Mouse (Mus musculus) midbrain, embryonic 15.5 days (tissue): ENCODE measurements around the gene Fam3a. TPM values are rescaled to one million over a fixed set of nuclear protein-coding genes. Genes with fewer than 3 reads are reported as not detected.

Source experiments
- ATAC-seq: fragments of 200-750 bp; cut with Nextera tagmentation; replicated peaks from 2 replicates; pipeline ENCODE4 v1.8.0; 2017; ENCODE audit warnings: moderate TSS enrichment
- H3K27ac ChIP-seq: fragments of 300-500 bp; sonication (generic); 2 replicates; pipeline ENCODE4 v1.5.1; 2015; ENCODE audit warnings: mild to moderate bottlenecking, inconsistent platforms
- H3K27me3 ChIP-seq: fragments of 300-500 bp; sonication (generic); replicated peaks from 2 replicates; pipeline ENCODE4 v1.6.1; 2015; ENCODE audit warnings: inconsistent platforms
- H3K36me3 ChIP-seq: fragments of 300-500 bp; sonication (generic); replicated peaks from 2 replicates; pipeline ENCODE4 v1.6.1; 2015; ENCODE audit warnings: inconsistent platforms
- H3K4me1 ChIP-seq: fragments of 300-500 bp; sonication (generic); 2 replicates; pipeline ENCODE4 v1.6.1; 2015; ENCODE audit warnings: inconsistent platforms
- H3K4me2 ChIP-seq: fragments of 300-500 bp; sonication (generic); 2 replicates; pipeline ENCODE4 v1.6.1; 2015; ENCODE audit warnings: inconsistent platforms, mild to moderate bottlenecking, moderate library complexity
- H3K4me3 ChIP-seq: fragments of 300-500 bp; sonication (generic); 2 replicates; pipeline ENCODE4 v1.5.1; 2015; ENCODE audit warnings: mild to moderate bottlenecking, inconsistent platforms
- H3K9ac ChIP-seq: fragments of 300-500 bp; sonication (generic); 2 replicates; pipeline ENCODE4 v1.6.1; 2015; ENCODE audit warnings: mild to moderate bottlenecking, inconsistent platforms
- H3K9me3 ChIP-seq: fragments of 300-500 bp; sonication (generic); 2 replicates; pipeline ENCODE4 v1.6.1; 2016; ENCODE audit warnings: inconsistent platforms
- WGBS: fragments of 180-500 bp; shearing (Covaris S2); methylation state at CpG from one replicate; pipeline ENCODE4 v1.1.7; 2015; ENCODE audit warnings: mixed read lengths; 5-methylcytosine and 5-hydroxymethylcytosine counted together
- polyA plus RNA-seq: library from polyadenylated mRNA; unstranded; fragments of >200 nt; fragmentation: Nextera tagmentation; extraction: Ambion mirVana; gene quantifications from 2 replicates; pipeline ENCODE4 v1.2.1, GENCODE M21; 2015

Fam3a gene
- polyA plus RNA-seq: 36.2 and 38.3 TPM in 2 replicates

- ATAC-seq: peak; percentile 100
- no peaks in the 10 kb centered on the region for H3K9me3 ChIP-seq
- H3K9ac ChIP-seq: peak within 1 kb of the TSS; percentile 58
- H3K36me3 ChIP-seq: no peaks in the 10 kb centered on the region
- peaks cover 16% of the 10 kb centered on the region for H3K4me1 ChIP-seq
- peak within 1 kb of the TSS; percentile 47 for H3K4me3 ChIP-seq
- WGBS: 23% methylated on average over 30 of the region's 30 CpGs
- H3K4me2 ChIP-seq: peak within 1 kb of the TSS; percentile 59
- H3K27me3 ChIP-seq: no peaks in the 10 kb centered on the region
- H3K27ac ChIP-seq: peak within 1 kb of the TSS; percentile 87
These were observed at the start of gene Fam3a, which contains the start of gene Ikbkg for GRCm38 (mm10) chrX:74392535-74393443. Fam3a (minus strand) TSS chrX:74393272. Ikbkg (plus strand) TSS chrX:74393290.

DNA sequence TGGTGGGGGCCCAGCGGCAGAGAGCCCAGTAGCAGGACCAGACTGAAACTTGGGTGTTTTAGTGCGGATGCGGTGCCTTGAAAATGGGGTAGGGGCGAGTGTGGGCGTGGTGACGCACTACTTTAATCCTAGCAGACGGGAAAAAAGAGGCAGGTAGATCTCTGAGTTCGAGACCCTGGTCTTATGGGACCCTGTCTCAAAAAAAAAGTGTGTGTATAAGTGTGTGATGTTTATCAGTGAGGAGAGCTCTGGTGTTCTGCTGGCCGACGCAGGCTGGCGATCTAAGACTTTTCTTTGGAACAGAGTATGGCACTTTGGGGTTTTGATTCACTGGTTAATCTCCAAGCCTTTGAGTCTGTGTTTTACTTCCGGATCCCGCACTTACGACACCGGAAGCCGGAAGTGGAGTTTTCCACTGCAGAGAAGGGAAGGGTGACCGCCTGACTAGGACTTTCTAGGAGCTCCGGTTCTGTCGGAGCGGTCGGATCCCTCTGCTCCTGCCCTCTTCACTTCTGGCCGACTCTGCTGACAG lies 36.3 kb upstream of the Fam3a start:
- peak; percentile 80 for ATAC-seq
- peak overlapping the region; percentile 92 for H3K27ac ChIP-seq
- 20% methylated on average over 22 of the region's 22 CpGs for WGBS

GRCm38 (mm10) chrX:74428826-74429276 lies 35.8 kb upstream of the Fam3a start, which contains the start of gene G6pdx:
G6pdx (minus strand) TSS chrX:74429194.
- no peaks in the 10 kb centered on the region for H3K36me3 ChIP-seq
- WGBS: 29% methylated on average over 25 of the region's 25 CpGs

More for the DNA sequence above, 36.3 kb upstream of the Fam3a start:
- H3K4me3 ChIP-seq: peak overlapping the region; percentile 52
- H3K9me3 ChIP-seq: no peaks in the 10 kb centered on the region
- H3K4me2 ChIP-seq: peak overlapping the region; percentile 63
- peaks cover 12% of the 10 kb centered on the region for H3K4me1 ChIP-seq
- H3K9ac ChIP-seq: peak overlapping the region; percentile 44
- no peaks in the 10 kb centered on the region for H3K27me3 ChIP-seq
- no peaks in the 10 kb centered on the region for H3K36me3 ChIP-seq

GRCm38 (mm10) chrX:74428146-74428825 lies 35.2 kb upstream of the Fam3a start:
- 25% methylated on average over 35 of the region's 35 CpGs for WGBS

More at GRCm38 (mm10) chrX:74428826-74429276, 35.8 kb upstream of the Fam3a start, which contains the start of gene G6pdx:
- peak within 1 kb of the TSS; percentile 63 for H3K4me2 ChIP-seq
- H3K27ac ChIP-seq: peak within 1 kb of the TSS; percentile 92
- peak within 1 kb of the TSS; percentile 52 for H3K4me3 ChIP-seq
- H3K4me1 ChIP-seq: peaks cover 12% of the 10 kb centered on the region
- H3K9me3 ChIP-seq: no peaks in the 10 kb centered on the region
- peak; percentile 90 for ATAC-seq
- H3K9ac ChIP-seq: peak within 1 kb of the TSS; percentile 44
- H3K27me3 ChIP-seq: no peaks in the 10 kb centered on the region

DNA sequence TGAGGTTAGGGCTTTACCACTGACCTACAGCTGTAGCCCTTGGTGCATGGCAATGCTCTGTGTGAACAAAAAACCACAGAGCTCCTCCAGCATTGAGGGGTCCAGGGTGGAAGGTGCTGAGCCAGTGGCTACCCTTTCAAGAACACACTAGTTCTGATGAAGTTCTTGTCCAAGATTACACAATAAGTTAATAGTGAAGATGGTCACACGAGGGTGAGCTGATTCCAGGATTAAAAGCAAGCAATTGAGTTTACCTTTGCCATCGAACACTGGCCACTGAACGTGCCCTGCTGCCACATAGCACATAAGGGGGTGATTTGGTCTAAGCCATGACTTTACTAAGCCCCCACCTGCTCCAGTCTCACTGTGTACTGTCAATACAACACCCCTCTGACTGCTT lies 34.0 kb upstream of the Fam3a start:
- Histone ChIP-seq H3K36me3 (no peaks in the 10 kb centered on the region), H3K9ac (no peak overlapping the region), H3K4me3 (no peak overlapping the region), H3K27me3 (no peaks in the 10 kb centered on the region), H3K4me2 (no peak overlapping the region), H3K27ac (no peak overlapping the region), H3K4me1 (peaks cover 12% of the 10 kb centered on the region), H3K9me3 (no peaks in the 10 kb centered on the region)
- ATAC-seq: no peak
- WGBS: 77% methylated on average over 3 of the region's 3 CpGs

More at GRCm38 (mm10) chrX:74428146-74428825, 35.2 kb upstream of the Fam3a start:
- Histone ChIP-seq H3K27ac (peak overlapping the region; percentile 92), H3K4me1 (peaks cover 12% of the 10 kb centered on the region), H3K9ac (peak overlapping the region; percentile 44), H3K9me3 (no peaks in the 10 kb centered on the region), H3K4me2 (peak overlapping the region; percentile 63), H3K4me3 (peak overlapping the region; percentile 52), H3K36me3 (no peaks in the 10 kb centered on the region), H3K27me3 (no peaks in the 10 kb centered on the region)
- peak; percentile 60 for ATAC-seq

GRCm38 (mm10) chrX:74426256-74426655 lies 33.2 kb upstream of the Fam3a start:
- Histone ChIP-seq H3K27ac (no peak overlapping the region), H3K4me1 (peaks cover 12% of the 10 kb centered on the region), H3K9me3 (no peaks in the 10 kb centered on the region), H3K9ac (no peak overlapping the region), H3K4me3 (no peak overlapping the region), H3K36me3 (no peaks in the 10 kb centered on the region), H3K4me2 (no peak overlapping the region), H3K27me3 (no peaks in the 10 kb centered on the region)
- WGBS: 83% methylated on average over 1 of the region's 1 CpGs
- no peak for ATAC-seq

GRCm38 (mm10) chrX:74425195-74425594 lies 32.1 kb upstream of the Fam3a start:
- Histone ChIP-seq H3K9ac (no peak overlapping the region), H3K9me3 (no peaks in the 10 kb centered on the region), H3K27me3 (no peaks in the 10 kb centered on the region), H3K36me3 (no peaks in the 10 kb centered on the region), H3K4me1 (peaks cover 10% of the 10 kb centered on the region), H3K4me2 (no peak overlapping the region), H3K27ac (no peak overlapping the region), H3K4me3 (no peak overlapping the region)
- 92% methylated on average over 4 of the region's 4 CpGs for WGBS
- no peak for ATAC-seq

DNA sequence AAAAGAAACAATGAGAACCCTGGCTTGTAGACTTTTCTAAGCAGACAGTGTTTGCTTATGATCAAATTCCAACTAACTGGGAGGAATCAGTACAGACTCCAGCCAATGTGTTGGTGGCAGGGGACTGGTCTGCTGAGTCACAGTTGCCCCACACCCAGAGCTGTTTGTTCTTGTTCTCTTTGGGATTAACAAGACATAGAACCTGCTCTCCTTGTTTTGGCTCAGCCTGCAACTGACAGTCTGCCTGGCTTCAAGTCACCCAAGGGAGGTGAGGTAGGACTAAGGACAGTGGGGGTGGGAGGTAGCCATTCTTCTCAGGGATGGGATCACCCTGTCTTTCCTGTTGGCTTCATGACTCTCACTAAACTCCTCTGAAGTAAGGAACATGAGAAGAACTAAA lies 31.4 kb upstream of the Fam3a start:
- no peak overlapping the region for H3K4me3 ChIP-seq
- no peak overlapping the region for H3K9ac ChIP-seq
- H3K4me1 ChIP-seq: peaks cover 8% of the 10 kb centered on the region
- H3K27ac ChIP-seq: no peak overlapping the region
- ATAC-seq: no peak
- H3K36me3 ChIP-seq: no peaks in the 10 kb centered on the region
- no peak overlapping the region for H3K4me2 ChIP-seq
- no peaks in the 10 kb centered on the region for H3K27me3 ChIP-seq
- H3K9me3 ChIP-seq: no peaks in the 10 kb centered on the region

GRCm38 (mm10) chrX:74413377-74413776 lies 20.3 kb upstream of the Fam3a start:
- H3K27me3 ChIP-seq: no peaks in the 10 kb centered on the region
- H3K27ac ChIP-seq: no peak overlapping the region
- H3K36me3 ChIP-seq: no peaks in the 10 kb centered on the region
- H3K9me3 ChIP-seq: no peaks in the 10 kb centered on the region
- H3K9ac ChIP-seq: no peak overlapping the region
- no peaks in the 10 kb centered on the region for H3K4me1 ChIP-seq
- peak; percentile 79 for ATAC-seq
- no peak overlapping the region for H3K4me3 ChIP-seq
- no peak overlapping the region for H3K4me2 ChIP-seq

- no peak overlapping the region for H3K4me2 ChIP-seq
- H3K9me3 ChIP-seq: no peaks in the 10 kb centered on the region
- H3K4me3 ChIP-seq: no peak overlapping the region
- no peaks in the 10 kb centered on the region for H3K36me3 ChIP-seq
- WGBS: 31% methylated on average over 2 of the region's 2 CpGs
- no peaks in the 10 kb centered on the region for H3K27me3 ChIP-seq
- H3K27ac ChIP-seq: no peak overlapping the region
- H3K4me1 ChIP-seq: no peaks in the 10 kb centered on the region
- H3K9ac ChIP-seq: no peak overlapping the region
- ATAC-seq: no peak
These were observed 15.3 kb upstream of the Fam3a start for GRCm38 (mm10) chrX:74408340-74408739.

DNA sequence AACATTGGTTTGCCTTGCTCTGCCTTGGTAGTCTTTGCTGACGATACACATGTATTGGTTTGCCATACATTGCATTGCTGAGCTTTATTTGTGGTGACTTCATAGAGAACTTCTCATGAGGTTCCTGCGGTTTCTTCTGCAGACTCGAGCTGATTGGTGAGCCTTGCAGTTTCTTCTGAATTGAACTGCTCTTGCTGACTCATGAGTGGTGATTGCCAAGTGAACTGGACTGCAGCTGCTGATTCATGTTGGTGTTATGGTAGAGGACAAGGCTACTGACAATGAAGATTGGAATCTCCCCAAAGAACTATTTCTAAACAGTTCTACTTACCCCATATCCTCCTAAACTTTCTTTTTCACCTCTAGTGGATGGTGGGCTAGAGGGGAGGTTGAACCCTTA lies 7.1 kb upstream of the Fam3a start:
- no peak overlapping the region for H3K4me2 ChIP-seq
- no peak for ATAC-seq
- WGBS: 79% methylated on average over 3 of the region's 3 CpGs

DNA sequence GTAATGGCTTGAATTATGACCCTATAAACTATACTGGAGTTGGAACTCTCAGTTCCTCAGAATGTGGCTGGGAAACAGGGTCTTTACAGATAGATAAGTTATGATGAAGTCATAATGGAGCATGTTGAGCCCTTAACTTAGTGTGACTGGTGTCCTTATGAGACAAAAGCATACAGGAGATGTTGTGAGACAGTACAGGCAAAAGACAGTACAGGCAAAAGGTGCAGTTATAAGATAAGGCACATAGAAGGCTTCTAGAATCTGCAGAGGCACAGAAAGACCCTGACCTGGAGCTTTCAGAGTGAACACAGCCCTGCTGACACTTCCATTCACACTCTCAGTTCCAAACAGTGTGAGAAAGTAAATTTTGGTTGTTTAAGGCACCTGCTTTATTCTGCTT lies 4.9 kb downstream of the Fam3a start:
- Histone ChIP-seq H3K27me3 (no peaks in the 10 kb centered on the region), H3K9ac (no peak overlapping the region), H3K4me3 (no peak overlapping the region), H3K36me3 (no peaks in the 10 kb centered on the region), H3K27ac (no peak overlapping the region), H3K4me2 (no peak overlapping the region), H3K9me3 (no peaks in the 10 kb centered on the region), H3K4me1 (peaks cover 11% of the 10 kb centered on the region)
- no peak for ATAC-seq

More for the DNA sequence above, 7.1 kb upstream of the Fam3a start:
- Histone ChIP-seq H3K27me3 (no peaks in the 10 kb centered on the region), H3K4me1 (no peaks in the 10 kb centered on the region), H3K36me3 (no peaks in the 10 kb centered on the region), H3K9ac (no peak overlapping the region), H3K4me3 (no peak overlapping the region), H3K27ac (no peak overlapping the region), H3K9me3 (no peaks in the 10 kb centered on the region)
